Mouse (Mus musculus): ENCODE data around the gene 4931409K22Rik. TPM values are rescaled to one million over a fixed set of nuclear protein-coding genes. Genes with fewer than 3 reads are reported as not detected.
A peak's percentile ranks its signal among the peaks of the same experiment; 100 is the strongest.
"Not testable (repeated sequence)": the region's sequence is repeated elsewhere in the genome, so short reads cannot be mapped to it uniquely, and the experiment has no call there.

4931409K22Rik gene
- total RNA-seq, 2 experiments from 2014 or later, result not detected

DNA sequence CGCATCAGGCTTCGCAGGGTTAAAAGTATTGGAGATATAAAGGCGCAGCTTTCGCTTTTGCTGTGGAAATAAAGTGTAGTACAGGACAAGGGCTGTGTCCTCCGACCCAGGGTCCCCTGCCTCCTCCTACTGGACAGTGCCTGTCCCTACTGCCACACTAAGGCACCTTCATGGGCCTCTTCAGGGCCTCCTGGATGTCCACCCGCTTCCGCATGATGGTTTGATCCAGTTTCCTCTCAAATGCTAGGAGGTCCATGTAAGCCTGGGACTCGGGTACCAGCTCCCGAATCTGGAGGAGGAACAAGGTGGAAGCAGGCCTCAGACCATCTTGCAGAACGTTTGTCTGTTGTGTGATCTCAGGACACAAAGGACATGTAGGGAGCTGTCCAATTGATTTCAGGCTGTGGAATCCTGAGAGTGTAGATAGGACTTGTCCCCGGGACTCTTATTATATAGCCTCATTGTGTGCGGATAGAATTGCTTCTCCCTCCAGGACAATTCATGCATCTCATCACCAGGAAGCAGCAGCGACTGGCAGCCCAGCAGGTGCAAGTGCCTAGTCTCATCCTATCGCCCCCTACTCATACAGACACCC is 39.3 kb upstream of the 4931409K22Rik start:
- intact Hi-C loops (cut with DNase I), result loop anchor here (5.0 kb wide), 1 partner anchor 56 kb away; no protein-coding TSS in a partner anchor
- DNase-seq (ENCODE audit: extremely low spot score in 1 of 2, low spot score in 2 of 2), result no peak

DNA sequence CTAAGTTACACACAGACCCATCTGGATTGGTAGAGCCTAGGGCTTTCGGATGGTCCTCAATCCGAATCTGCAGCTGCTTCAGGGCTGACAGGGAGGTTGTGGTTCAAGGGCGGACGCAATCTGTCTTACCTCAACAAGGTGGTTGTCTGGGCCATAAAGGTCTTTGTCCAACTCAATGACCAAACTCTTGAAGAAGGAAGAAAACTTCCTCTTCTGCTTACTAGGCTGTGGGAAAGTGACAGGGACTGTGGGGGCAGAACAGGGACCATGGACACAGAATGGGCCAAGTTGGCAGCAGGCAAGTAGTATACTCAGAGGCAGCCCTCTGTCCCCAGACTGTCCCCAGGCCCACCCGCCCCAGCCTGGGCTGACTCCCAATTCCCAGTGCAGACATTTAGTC is 38.7 kb upstream of the 4931409K22Rik start:
- intact Hi-C loops (cut with DNase I), result loop anchor here (5.0 kb wide), 1 partner anchor 57 kb away; no protein-coding TSS in a partner anchor
- DNase-seq (ENCODE audit: extremely low spot score in 1 of 2, low spot score in 2 of 2), result no peak

DNA sequence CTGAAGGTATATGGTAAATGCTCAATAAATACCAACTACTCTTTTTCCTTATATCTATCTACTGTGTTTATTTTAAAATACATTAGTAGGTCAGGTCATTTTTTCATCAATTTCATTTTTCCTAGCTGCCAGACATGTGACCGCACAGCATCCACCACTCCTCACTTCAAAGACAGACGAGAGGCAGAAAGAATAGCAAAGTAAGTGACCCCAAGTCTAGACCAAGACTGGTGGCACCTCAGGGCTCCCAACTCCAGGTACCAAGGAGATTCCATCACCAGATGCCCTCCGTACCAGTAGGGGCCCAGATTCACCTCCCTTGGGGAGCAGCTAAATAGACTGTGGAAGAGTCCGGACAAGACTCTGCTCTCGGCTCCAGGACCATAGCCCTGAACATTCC is 37.7 kb upstream of the 4931409K22Rik start:
- no peak for DNase-seq (ENCODE audit: extremely low spot score in 1 of 2, low spot score in 2 of 2)
- intact Hi-C loops (cut with DNase I), result no loop called here

DNA sequence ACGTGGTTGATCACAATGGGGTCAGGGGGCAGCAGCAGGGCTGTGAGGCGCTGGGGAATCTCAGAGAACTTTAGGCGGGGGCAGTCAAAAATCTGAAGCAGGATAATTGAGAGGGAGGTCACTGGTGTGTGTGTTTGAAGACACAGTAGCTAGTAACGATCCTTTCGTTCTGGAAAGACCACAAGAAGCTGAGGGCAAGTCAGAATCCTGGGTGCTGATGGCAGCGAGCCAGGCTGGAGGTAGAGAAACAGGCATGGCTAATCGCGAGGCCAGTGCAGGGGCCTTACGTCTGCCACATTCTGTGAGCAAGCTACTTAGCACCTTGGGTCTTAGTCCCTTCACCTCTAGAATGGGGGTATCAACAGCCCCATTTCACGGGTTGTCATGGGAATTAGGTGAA is 37.3 kb upstream of the 4931409K22Rik start:
- intact Hi-C loops (cut with DNase I), result no loop called here
- DNase-seq (ENCODE audit: extremely low spot score in 1 of 2, low spot score in 2 of 2), result no peak

DNA sequence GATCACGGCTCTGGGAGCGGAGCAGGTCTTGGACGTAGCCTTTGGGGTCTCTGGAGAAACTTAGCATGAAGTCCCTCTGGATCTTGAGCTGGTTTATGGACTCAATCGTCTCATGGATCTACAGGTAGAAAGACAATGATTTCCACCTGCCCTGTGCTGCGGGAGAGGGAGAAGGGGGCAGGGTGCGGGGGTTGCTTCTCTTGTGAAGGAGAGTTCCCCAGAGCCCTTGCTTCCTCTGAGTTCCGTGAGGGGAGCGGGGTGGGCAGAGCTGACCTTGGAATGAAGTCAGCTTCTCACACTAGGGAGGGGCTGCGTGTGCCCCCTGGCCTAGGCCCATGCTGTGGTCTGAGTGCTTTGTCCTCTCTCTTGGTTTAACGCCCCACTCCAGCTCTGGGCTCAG is 36.6 kb upstream of the 4931409K22Rik start:
- no peak for DNase-seq (ENCODE audit: extremely low spot score in 1 of 2, low spot score in 2 of 2)
- intact Hi-C loops (cut with DNase I), result no loop called here

DNA sequence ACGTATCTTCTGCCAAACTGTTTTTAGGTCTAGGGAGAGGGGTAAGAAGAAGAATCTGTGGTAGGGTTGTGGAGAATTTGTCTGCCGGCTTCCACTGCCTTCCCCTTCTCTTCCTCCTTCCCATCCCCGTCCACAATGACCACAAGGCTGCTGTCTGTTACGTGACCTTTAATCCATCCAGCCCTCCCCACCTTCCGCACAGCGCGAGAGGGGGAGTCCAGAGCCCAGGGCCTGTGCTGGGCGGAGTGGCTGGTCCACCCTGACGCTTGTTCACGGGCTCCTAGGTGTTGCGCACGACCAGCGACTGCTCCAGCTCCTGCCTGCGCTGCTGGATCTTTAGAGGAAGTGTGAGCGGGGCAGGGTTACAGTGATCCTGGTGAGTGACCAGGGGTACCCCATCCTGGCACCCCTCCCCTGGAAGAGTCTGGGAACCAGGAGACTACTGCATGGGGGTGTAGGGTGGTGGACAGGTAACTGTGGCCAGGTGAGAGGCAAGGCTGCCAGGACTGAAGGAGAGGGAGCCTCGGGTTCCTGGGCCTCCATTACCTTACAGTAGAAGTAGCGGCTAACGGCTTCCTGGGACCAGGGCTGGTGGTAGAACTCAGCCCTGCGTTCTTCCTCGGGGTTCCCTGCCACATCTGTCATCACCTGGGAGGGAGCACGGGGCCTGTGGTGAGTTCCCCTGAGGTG is 36.0 kb upstream of the 4931409K22Rik start:
- DNase-seq (ENCODE audit: extremely low spot score in 1 of 2, low spot score in 2 of 2), result no peak
- intact Hi-C loops (cut with DNase I), result no loop called here

DNA sequence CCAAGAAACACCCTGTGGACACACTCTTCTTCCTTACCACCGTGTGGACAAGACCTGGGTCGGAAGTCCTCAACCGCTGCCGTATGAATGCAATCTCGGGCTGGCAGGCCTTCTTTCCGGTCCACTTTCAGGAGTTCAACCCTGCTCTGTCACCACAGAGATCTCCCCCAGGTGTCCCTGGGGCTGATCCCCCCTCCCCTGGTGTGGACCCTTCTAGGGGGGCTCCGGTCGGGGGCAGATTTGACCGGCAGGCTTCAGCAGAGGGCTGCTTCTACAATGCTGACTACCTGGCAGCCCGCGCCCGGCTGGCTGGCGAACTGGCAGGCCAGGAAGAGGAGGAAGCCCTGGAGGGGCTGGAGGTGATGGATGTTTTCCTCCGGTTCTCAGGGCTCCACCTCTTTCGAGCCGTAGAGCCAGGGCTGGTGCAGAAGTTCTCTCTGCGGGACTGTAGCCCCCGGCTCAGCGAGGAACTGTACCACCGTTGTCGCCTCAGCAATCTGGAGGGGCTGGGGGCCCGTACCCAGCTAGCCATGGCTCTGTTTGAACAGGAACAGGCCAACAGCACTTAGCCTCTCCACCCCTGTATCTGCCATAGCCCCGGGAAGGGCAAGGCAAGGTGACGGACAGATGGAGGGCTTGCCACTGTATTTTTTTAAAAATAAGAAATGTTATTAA is 35.3 kb upstream of the 4931409K22Rik start:
- intact Hi-C loops (cut with DNase I), result no loop called here
- DNase-seq (ENCODE audit: extremely low spot score in 1 of 2, low spot score in 2 of 2), result no peak

DNA sequence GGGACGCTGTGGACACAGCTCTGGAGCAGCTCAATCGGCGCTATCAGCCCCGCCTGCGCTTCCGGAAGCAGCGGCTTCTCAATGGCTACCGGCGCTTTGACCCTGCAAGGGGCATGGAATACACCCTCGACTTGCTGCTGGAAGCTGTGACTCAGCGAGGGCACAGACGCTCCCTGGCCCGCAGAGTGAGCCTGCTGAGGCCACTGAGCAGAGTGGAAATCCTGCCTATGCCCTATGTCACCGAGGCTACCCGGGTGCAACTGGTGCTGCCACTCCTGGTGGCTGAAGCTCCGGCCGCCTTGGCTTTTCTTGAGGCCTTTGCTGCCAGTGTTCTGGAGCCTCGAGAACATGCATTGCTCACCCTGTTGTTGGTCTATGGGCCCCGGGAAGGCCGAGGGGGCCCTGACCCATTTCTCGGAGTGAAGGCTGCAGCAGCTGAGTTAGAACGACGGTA is 34.7 kb upstream of the 4931409K22Rik start:
- DNase-seq (ENCODE audit: extremely low spot score in 1 of 2, low spot score in 2 of 2), result no peak
- intact Hi-C loops (cut with DNase I), result no loop called here

DNA sequence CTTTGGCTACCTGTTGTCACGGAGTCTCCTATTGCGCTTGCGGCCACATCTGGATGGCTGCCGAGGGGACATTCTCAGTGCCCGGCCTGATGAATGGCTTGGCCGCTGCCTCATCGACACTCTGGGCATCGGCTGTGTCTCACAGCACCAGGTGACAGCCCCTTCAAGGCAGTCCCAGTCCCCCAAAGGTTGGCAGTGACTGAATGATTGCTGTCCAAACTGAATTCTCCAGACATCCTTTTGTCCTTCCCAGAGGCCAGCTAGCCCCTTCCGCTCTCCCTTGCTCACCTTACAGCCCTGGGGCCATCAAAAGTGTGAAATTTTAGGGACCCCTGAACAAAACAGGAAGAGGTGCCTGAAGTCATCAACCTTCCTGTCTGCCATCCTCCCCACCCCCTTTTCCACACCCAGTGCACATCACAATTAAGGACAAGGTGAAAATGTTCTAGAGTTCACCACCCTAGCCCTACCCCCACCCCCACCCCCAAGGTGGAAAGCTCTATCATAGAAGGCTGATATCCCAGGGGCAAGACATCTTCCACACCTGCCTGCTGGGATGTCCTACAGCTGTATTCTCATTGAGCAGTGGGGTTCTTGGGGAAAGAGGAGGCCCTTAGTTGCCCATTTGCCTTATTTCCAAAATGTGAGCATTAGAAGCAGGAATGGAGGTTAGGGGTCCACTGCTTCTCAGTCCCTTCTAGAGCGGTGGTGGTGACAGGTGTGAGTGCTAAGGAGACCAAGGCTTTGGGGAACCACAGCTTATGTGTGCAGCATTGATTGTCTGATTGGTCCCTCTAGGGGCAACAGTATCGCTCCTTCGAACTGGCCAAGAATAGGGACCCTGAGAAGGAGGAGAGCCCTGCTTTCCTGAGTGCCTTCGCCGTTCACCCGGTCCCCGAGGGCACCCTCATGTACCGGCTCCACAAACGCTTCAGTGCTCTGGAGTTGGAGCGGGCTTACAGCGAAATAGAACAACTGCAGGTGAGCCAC is 33.2 kb upstream of the 4931409K22Rik start:
- no peak for DNase-seq (ENCODE audit: extremely low spot score in 1 of 2, low spot score in 2 of 2)
- intact Hi-C loops (cut with DNase I), result no loop called here

DNA sequence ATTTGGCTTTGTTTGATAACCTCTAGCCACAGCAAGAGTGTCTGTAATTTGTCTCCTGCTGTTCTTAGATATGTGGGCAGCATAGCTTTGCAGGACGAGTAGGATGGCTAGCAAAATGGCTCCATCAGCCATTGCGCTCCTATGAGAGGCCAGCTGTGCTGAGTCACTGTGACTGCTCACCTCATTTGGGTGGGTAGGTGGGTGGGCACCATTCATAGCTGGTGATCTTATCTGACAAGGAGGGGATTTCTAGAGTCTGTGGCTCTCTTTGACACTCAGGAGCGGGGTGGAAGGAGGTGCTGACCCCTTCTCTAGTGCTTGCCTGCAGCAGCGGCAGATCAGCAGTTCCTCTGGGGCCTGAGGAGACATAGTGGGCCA is 30.6 kb upstream of the 4931409K22Rik start:
- DNase-seq (ENCODE audit: extremely low spot score in 1 of 2, low spot score in 2 of 2), result no peak
- intact Hi-C loops (cut with DNase I), result no loop called here

DNA sequence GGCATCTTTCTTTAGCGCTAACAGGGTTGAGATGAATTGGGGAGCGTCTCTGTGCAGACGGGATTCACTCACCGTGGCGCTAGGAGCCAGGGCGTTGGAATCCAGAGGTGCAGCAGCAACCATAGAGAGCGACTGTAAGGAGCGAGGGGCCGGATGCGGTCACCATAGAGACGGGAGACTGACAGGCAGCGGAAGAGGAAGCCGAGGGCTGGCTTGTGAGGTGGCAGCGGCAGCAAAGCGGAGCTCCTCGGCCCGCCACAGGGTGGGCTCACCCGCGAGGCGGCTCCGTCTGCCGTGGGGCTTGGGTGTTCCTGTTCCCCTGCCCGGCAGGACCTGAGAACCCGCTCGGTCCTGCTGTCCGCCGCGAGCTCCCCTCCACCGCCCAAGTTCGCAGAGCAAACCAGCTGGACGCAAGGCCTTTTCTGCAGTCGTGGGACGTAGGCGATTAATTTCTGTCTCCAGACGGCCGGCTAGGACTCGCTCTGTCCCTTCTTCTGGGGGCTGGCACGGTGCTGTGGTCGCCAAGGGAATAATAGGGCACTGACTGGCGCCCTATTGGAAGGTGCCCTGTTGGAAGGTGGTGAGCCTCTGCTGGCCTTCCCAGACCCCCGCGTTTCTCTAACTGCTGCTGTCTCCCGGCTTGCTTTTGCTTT is 30.1 kb upstream of the 4931409K22Rik start, which contains the start of gene Chpf2:
Gene Chpf2, plus strand, starts transcription at position 195 of the 653 bp plus-strand sequence.
- DNase-seq (ENCODE audit: extremely low spot score in 1 of 2, low spot score in 2 of 2), result peak; percentile 72 to 92
- intact Hi-C loops (cut with DNase I), result no loop called here

DNA sequence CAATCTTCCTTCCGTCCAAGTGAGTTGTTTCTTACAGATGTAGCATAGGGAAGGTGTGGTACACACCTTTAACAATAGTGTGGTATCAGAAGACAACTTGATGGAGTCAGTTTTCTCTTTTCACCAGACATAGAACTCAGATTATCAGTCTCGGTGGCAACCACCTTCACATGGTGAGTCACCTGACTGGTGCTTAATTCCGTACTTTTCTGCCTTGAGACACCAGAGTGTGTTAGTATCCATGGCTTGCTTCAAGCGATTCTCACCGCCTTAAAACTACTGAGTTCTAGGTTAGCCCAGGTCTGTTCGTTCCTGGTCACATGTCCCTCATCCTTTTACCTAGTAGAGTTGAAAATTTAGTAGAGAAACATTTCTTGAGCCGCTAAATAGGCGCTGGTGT is 29.5 kb upstream of the 4931409K22Rik start:
- DNase-seq (ENCODE audit: extremely low spot score in 1 of 2, low spot score in 2 of 2), result no peak

DNA sequence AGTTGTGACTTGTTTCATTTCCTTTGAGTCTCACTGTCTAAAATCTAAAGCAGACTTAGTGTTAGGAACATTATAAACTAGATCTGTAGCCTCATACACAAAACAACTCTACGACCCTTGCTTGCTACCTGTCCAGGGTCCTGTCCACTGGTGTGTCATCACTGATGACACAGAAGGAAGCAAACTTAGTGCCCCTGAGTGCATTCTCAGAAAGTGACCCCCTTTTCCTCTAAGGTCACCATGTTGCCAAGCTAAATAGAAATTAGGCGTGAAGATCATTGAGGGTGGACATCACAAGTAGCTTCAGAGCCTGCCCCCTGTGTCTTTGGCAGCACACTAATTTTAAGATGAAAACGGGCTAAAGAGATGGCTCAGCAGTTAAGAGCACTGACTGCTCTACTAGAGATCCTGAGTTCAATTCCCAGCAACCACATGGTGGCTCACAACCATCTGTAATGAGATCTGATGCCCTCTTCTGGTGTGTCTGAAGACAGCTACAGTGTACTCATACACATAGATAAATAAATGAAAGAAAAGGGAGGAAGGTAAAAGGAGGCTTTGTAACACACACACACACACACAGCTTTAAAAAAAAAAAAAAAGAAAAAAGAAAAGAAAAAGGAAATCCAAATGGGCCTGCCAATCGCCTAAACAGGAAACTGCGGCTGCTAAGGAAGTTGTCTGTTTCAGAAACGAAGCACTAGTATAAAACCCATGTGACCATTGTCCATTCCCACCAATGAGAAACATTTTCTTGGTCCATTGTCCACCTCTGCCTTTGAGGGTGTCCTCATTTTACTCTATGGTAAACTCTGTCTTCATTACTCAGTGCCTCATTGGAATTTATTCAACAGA is 21.7 kb upstream of the 4931409K22Rik start:
- DNase-seq (ENCODE audit: extremely low spot score in 1 of 2, low spot score in 2 of 2), result no peak
- intact Hi-C loops (cut with DNase I), result no loop called here

More for the DNA sequence above, 29.5 kb upstream of the 4931409K22Rik start:
- intact Hi-C loops (cut with DNase I), result no loop called here

DNA sequence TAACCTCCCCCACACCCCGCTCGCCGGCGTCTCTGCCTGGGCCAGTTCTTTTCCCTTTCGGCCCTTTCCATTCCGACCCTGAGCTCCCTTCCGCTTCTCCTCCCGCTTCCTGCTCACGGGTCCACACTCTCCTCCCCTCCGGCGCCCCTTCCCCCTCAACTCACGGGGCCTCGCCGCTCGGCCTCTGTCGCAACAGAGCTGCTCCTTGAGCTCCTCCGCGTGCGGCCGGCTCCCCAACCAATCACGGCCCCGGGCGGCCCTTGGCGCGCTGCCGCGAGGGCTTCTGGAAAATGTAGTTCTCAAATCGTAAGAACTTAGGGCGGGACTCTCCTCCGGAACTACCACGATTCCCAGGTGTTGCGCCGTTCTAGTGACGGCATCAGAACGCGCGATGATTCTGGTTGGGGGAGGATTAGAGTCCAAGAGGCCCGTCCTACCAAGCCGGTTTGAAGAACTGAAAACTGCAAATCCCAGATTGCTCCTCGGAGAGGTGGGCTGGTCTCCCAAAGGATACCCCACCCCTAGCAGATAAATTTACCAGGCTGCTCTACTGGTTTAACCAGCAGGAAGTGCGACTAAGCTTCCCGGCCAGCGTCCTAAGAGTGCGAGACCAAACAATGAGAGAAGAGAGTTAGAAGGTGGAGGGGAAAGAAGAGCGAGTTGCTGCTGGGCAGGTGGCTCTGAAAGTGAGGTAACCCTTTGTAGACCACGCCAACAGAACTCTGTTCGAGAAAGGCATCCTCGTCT is 20.7 kb upstream of the 4931409K22Rik start, which contains the start of gene Abcf2:
Gene Abcf2, minus strand, starts transcription at position 285 of the 747 bp plus-strand sequence.
- peak; percentile 100 for DNase-seq (ENCODE audit: extremely low spot score in 1 of 2, low spot score in 2 of 2)
- intact Hi-C loops (cut with DNase I), result no loop called here

DNA sequence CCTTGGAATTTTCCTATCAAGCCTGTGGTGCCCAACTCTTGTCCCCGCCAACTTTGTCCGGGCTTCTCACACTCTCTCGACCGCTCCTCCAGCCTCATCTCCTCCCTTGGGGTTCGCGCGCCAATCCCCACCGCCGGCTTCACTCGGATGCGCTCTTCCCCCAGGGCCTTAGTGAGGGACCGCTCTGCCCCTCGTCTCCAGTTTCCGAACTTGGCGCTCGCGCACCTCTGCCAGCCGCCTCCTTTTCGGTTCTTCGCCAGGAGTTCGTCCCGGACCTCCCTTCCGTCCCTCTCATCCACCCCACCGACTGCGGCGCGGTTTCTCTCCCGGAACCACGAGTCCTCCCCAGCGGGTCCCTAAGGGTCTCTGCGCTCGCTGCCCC is 20.2 kb upstream of the 4931409K22Rik start:
- DNase-seq (ENCODE audit: extremely low spot score in 1 of 2, low spot score in 2 of 2), result peak in 1 of 2 experiments; percentile 67
- intact Hi-C loops (cut with DNase I), result no loop called here

DNA sequence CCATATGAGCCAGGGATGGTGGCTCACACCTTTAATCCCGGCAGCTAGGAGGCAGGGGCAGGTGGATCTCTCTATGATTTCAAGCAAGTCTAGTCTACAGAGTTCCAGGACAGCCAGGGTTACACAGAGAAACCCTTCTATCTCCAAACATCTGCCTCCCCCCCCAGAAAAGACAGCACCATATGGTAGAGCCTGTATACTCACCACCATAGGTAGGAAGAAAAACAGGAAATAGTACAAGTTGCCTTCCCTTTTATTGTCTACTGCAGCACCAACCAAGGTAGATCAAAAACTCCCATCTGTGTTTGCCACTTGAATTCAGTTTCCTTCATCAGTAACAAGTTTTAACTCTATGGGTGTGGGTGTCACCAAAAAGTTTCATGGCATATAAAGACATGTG is 19.3 kb upstream of the 4931409K22Rik start:
- DNase-seq (ENCODE audit: extremely low spot score in 1 of 2, low spot score in 2 of 2), result no peak

DNA sequence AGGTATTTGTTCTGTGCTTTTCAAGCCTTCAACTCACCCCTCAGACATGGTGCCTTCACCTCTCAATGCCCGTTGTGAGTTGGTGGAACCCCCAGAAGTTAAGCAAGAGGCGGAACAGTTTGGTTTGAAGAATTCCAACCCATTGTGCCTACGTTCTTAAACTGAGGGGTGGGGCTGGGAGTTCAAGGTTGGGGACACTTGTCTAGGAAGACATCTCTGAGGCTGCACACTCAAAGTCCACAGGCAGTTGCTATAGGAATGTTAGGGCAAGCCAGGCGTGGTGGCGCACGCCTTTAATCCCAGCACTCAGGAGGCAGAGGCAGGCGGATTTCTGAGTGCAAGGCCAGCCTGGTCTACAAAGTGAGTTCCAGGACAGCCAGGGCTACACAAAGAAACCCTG is 1.3 kb downstream of the 4931409K22Rik start:
- DNase-seq (ENCODE audit: extremely low spot score in 1 of 2, low spot score in 2 of 2); intact Hi-C loops (cut with DNase I): not testable (repeated sequence)

More for the DNA sequence above, 19.3 kb upstream of the 4931409K22Rik start:
- intact Hi-C loops (cut with DNase I), result no loop called here

Data from left cerebral cortex, postnatal 10 days (tissue).